Mouse (Mus musculus): ENCODE measurements around the gene Hmgcr. TPM values are rescaled to one million over a fixed set of nuclear protein-coding genes. Genes with fewer than 3 reads are reported as not detected.

The Hmgcr gene
- polyA plus RNA-seq, 1 experiment from 2014 or later = 61.9 TPM

DNA sequence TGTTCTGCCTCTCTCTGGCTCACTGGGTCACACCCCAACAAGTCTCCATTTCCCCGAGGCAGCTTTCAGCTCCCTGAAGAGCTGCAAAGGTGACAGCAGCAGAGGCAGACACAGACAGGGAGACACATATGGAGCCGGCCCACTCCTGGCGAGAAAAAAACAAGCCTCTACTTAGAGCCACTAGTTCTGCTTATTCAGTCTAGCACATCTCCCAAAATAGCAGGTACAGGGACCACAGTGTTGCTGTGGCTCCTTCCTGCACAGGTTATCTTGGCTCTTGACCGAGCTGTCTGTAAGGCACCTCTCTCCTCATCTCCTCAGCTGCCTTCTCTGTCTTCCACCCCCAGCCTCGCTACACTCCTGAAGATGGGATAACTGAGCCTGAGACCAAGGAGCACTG, 14.0 kb upstream of the Hmgcr start:
- H3K4me3 ChIP-seq (replicated peaks) = no peak overlapping the region
- no peaks in the 10 kb centered on the region for H3K9me3 ChIP-seq (replicated peaks)
- 60% methylated on average over 5 of the region's 5 CpGs for WGBS (ENCODE audit: insufficient replicate concordance)

GRCm38 (mm10) chr13:96681088-96681620, 10.4 kb upstream of the Hmgcr start:
- no peaks in the 10 kb centered on the region for H3K9me3 ChIP-seq (replicated peaks)
- no peaks in the 10 kb centered on the region for H3K27me3 ChIP-seq
- no peaks in the 10 kb centered on the region for H3K36me3 ChIP-seq
- no peaks in the 10 kb centered on the region for H3K4me1 ChIP-seq (replicated peaks)
- ATAC-seq (ENCODE audit: low read depth) (peak; percentile 51; the same call in 1 of the 2 replicates), DNase-seq (no peak)
- H3K4me3 ChIP-seq (replicated peaks) = no peak overlapping the region
- H3K27ac ChIP-seq = no peak overlapping the region
- no peak overlapping the region for H3K4me2 ChIP-seq
- H3K9ac ChIP-seq = no peak overlapping the region

More for the DNA sequence above, 14.0 kb upstream of the Hmgcr start:
- H3K4me2 ChIP-seq = no peak overlapping the region
- H3K36me3 ChIP-seq = no peaks in the 10 kb centered on the region
- ATAC-seq (ENCODE audit: low read depth) (no peak), DNase-seq (no peak)
- no peak overlapping the region for H3K27ac ChIP-seq
- H3K9ac ChIP-seq = no peak overlapping the region
- H3K27me3 ChIP-seq = no peaks in the 10 kb centered on the region
- no peaks in the 10 kb centered on the region for H3K4me1 ChIP-seq (replicated peaks)

- no peaks in the 10 kb centered on the region for H3K27me3 ChIP-seq
- H3K36me3 ChIP-seq = no peaks in the 10 kb centered on the region
- WGBS (ENCODE audit: insufficient replicate concordance) = 76% methylated on average over 9 of the region's 9 CpGs
- H3K9me3 ChIP-seq (replicated peaks) = no peaks in the 10 kb centered on the region
- H3K4me3 ChIP-seq (replicated peaks) = no peak overlapping the region
- H3K27ac ChIP-seq = no peak overlapping the region
- H3K9ac ChIP-seq = no peak overlapping the region
- DNase-seq = no peak
- no peaks in the 10 kb centered on the region for H3K4me1 ChIP-seq (replicated peaks)
- H3K4me2 ChIP-seq = no peak overlapping the region
- no peak for ATAC-seq (ENCODE audit: low read depth)
These were observed 9.7 kb upstream of the Hmgcr start for GRCm38 (mm10) chr13:96680163-96681087.

- no peak overlapping the region for H3K27ac ChIP-seq
- no peaks in the 10 kb centered on the region for H3K27me3 ChIP-seq
- no peaks in the 10 kb centered on the region for H3K36me3 ChIP-seq
- DNase-seq = no peak
- no peak overlapping the region for H3K4me2 ChIP-seq
- ATAC-seq (ENCODE audit: low read depth) = no peak
- H3K9ac ChIP-seq = no peak overlapping the region
- H3K4me1 ChIP-seq (replicated peaks) = no peaks in the 10 kb centered on the region
- H3K4me3 ChIP-seq (replicated peaks) = no peak overlapping the region
- no peaks in the 10 kb centered on the region for H3K9me3 ChIP-seq (replicated peaks)
- 76% methylated on average over 6 of the region's 6 CpGs for WGBS (ENCODE audit: insufficient replicate concordance)
These were observed 7.9 kb upstream of the Hmgcr start for GRCm38 (mm10) chr13:96678616-96679015.

DNA sequence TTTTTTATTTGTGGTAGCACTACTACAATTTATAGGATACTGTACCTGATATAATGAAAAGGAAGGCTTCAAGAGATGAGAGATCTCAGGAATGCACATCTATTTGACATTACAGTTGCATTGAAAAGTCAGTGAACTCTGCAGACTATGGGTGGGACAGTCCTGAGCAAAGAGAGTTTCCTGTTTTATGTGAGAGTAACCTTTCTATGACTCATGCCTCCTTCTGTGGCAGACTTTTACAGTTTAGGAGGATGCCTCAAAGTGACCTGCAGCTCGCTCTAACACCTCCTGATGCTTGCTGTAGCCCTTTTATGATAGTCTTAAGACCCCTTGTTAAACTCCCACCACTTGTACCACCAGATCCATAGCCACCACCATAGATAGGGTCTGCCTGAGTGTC, 6.3 kb upstream of the Hmgcr start:
- WGBS (ENCODE audit: insufficient replicate concordance) = 69% methylated on average over 1 of the region's 1 CpGs
- Histone ChIP-seq H3K9me3 (replicated peaks) (no peaks in the 10 kb centered on the region), H3K36me3 (no peaks in the 10 kb centered on the region), H3K27ac (no peak overlapping the region), H3K27me3 (no peaks in the 10 kb centered on the region), H3K4me3 (replicated peaks) (no peak overlapping the region), H3K9ac (no peak overlapping the region), H3K4me2 (no peak overlapping the region), H3K4me1 (replicated peaks) (peaks cover 7% of the 10 kb centered on the region)
- ATAC-seq (ENCODE audit: low read depth) (no peak), DNase-seq (no peak)

DNA sequence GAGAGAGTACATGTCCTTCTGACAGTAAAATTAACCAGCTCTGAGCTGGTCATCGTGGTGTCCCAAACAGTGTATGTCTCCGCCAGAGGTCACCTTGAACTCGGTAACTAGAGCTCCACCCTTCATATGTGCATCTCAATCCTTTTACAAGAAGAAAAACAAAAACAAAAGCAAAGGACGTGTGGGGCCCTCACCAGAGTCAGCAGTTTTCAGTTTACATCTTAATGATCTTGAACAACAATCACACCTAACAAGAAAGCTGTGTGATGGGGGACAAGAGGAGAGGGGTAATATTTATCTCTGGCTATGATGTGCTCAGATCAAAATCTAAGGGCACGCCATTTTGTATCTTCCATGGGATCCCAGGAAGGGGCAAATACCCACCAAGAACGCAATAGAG, 5.0 kb upstream of the Hmgcr start:
- Histone ChIP-seq H3K27ac (no peak overlapping the region), H3K4me2 (no peak overlapping the region), H3K4me3 (replicated peaks) (no peak overlapping the region), H3K27me3 (no peaks in the 10 kb centered on the region), H3K4me1 (replicated peaks) (peaks cover 17% of the 10 kb centered on the region), H3K9ac (no peak overlapping the region), H3K36me3 (no peaks in the 10 kb centered on the region), H3K9me3 (replicated peaks) (no peaks in the 10 kb centered on the region)
- DNase-seq (no peak), ATAC-seq (ENCODE audit: low read depth) (no peak)
- 69% methylated on average over 6 of the region's 6 CpGs for WGBS (ENCODE audit: insufficient replicate concordance)

DNA sequence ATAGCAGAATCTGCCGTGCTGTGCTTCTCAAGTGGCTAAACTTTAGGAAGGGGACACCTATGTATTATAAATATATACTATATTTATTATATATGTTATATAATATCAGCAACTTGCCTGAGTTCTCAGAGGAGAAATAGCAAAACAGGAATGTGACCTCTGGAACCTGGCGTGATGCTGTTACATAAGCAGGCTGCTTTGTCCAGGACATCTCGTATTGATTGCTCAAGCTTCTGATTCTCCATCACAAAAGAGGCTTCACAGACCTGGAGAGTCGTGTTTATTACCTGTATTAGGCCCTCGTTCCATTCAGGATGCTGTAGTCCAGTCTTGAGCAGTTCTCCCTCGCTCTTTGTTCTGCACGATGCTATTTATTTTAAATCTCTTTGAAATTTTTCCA, 3.1 kb upstream of the Hmgcr start:
- 71% methylated on average over 7 of the region's 7 CpGs for WGBS (ENCODE audit: insufficient replicate concordance)
- Histone ChIP-seq H3K9ac (no peak overlapping the region), H3K27ac (no peak overlapping the region), H3K36me3 (no peaks in the 10 kb centered on the region), H3K4me3 (replicated peaks) (no peak overlapping the region), H3K27me3 (no peaks in the 10 kb centered on the region), H3K9me3 (replicated peaks) (no peaks in the 10 kb centered on the region), H3K4me1 (replicated peaks) (peaks cover 28% of the 10 kb centered on the region), H3K4me2 (no peak overlapping the region)
- ATAC-seq (ENCODE audit: low read depth) (no peak), DNase-seq (no peak)

GRCm38 (mm10) chr13:96672276-96672675, 1.5 kb upstream of the Hmgcr start:
- no peak overlapping the region for H3K4me3 ChIP-seq (replicated peaks)
- H3K4me1 ChIP-seq (replicated peaks) = peaks cover 43% of the 10 kb centered on the region
- 41% methylated on average over 6 of the region's 6 CpGs for WGBS (ENCODE audit: insufficient replicate concordance)
- H3K9ac ChIP-seq = no peak overlapping the region
- no peaks in the 10 kb centered on the region for H3K27me3 ChIP-seq
- no peak overlapping the region for H3K4me2 ChIP-seq
- H3K9me3 ChIP-seq (replicated peaks) = no peaks in the 10 kb centered on the region
- ATAC-seq (ENCODE audit: low read depth) (no peak), DNase-seq (no peak)
- H3K36me3 ChIP-seq = peaks cover 4% of the 10 kb centered on the region; the same call in 1 of the 2 replicates
- no peak overlapping the region for H3K27ac ChIP-seq

- peak overlapping the region; percentile 78 for H3K27ac ChIP-seq
- H3K4me2 ChIP-seq = no peak overlapping the region
- 87% methylated on average over 5 of the region's 5 CpGs for WGBS (ENCODE audit: insufficient replicate concordance)
- H3K36me3 ChIP-seq = peaks cover 8% of the 10 kb centered on the region
- DNase-seq (no peak), ATAC-seq (ENCODE audit: low read depth) (no peak)
- peak overlapping the region; percentile 98 for H3K9ac ChIP-seq
- no peak overlapping the region for H3K4me3 ChIP-seq (replicated peaks)
- no peaks in the 10 kb centered on the region for H3K9me3 ChIP-seq (replicated peaks)
- H3K27me3 ChIP-seq = no peaks in the 10 kb centered on the region
- H3K4me1 ChIP-seq (replicated peaks) = peaks cover 48% of the 10 kb centered on the region
These were observed 1.1 kb upstream of the Hmgcr start for GRCm38 (mm10) chr13:96671906-96672234.

DNA sequence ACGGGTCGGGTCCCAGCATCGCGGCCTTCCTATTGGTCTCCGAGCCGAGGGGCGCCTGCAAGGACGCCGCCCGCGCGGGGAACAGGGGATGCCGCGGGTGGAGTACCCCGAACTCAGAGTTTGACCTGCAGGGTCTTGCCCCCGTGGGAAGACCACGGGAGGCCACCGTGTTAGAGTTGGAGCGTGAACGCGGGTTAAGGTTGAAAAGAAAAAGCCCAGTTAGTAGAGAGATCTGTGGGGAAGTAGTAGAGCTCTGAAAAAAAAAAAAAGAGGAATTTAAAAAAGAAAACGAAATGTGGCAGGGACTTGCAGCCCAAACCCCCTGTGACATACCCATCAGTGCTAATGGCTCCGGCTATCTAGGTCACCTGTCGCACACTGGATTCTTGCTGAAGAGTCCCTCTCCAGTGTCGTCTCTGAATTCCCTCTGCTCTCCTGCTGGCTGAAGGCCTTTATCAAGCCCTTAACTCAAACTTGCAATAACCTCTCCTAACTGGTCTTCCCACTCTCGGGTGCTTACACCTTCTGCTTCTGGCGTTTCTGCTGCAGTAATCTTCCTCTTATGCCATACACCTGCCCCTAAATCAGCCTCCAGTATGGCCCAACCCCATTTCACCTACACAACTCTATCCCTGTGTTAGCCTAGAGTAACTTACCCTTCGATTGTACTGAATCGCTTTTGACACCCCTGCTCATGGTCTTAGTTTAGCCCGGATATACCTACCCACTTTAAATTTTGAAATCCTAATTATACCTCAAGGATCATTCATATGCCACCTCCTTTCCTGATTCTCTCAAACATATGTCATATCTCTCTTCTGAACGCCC, 556 bp upstream of the Hmgcr start:
- H3K36me3 ChIP-seq = peaks cover 14% of the 10 kb centered on the region
- H3K4me1 ChIP-seq (replicated peaks) = peaks cover 51% of the 10 kb centered on the region
- no peak for ATAC-seq (ENCODE audit: low read depth)
- DNase-seq = peak; percentile 32
- H3K27ac ChIP-seq = peak overlapping the region; percentile 78
- peak overlapping the region; percentile 79 for H3K4me2 ChIP-seq
- H3K27me3 ChIP-seq = no peaks in the 10 kb centered on the region
- peak overlapping the region; percentile 98 for H3K9ac ChIP-seq
- WGBS (ENCODE audit: insufficient replicate concordance) = 12% methylated on average over 31 of the region's 31 CpGs
- H3K4me3 ChIP-seq (replicated peaks) = peak overlapping the region; percentile 96
- no peaks in the 10 kb centered on the region for H3K9me3 ChIP-seq (replicated peaks)

GRCm38 (mm10) chr13:96670019-96670405, 724 bp downstream of the Hmgcr start:
- no peaks in the 10 kb centered on the region for H3K9me3 ChIP-seq (replicated peaks)
- H3K27ac ChIP-seq = peak overlapping the region; percentile 96
- H3K4me2 ChIP-seq = peak overlapping the region; percentile 81
- H3K4me3 ChIP-seq (replicated peaks) = peak overlapping the region; percentile 96
- DNase-seq (no peak), ATAC-seq (ENCODE audit: low read depth) (no peak)
- peaks cover 25% of the 10 kb centered on the region for H3K36me3 ChIP-seq
- peak overlapping the region; percentile 98 for H3K9ac ChIP-seq
- H3K27me3 ChIP-seq = no peaks in the 10 kb centered on the region
- WGBS (ENCODE audit: insufficient replicate concordance) = 2% methylated on average over 13 of the region's 13 CpGs
- peaks cover 51% of the 10 kb centered on the region for H3K4me1 ChIP-seq (replicated peaks)

Measured in liver, embryonic 13.5 days (tissue).